Mouse (Mus musculus): ENCODE measurements around the gene Tal1.

DNA sequence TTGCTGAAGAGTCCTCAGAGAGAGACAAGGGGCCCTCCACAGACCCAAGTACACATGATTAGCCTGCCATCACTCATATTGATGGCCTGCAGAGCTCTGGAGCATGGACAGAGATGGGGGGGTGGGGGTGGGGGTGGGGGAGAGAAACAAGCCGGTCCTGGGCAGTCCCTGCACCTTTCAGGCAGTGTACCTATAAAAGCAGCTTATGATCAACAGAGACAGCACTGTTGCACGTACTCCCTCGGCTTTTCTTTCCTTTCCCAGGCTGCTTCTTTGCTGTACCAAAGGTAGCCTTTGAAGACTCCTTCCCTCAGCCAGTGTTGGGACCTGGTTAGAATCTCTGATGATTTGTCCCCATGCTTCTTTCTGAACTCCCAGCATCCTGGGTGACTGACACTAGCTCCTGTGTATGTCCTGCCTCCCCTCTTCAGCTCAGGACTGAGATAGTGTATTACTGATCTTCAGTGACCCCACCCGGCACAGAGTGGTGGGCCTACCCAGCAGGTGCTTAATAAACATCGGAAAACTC, 23.7 kb downstream of the Tal1 start:
- TF ChIP-seq POLR2A (IDR thresholded peaks at IDR 0.05; ENCODE audit: extremely low read depth, insufficient read depth, low read length) (no peak), CTCF (IDR thresholded peaks at IDR 0.05; ENCODE audit: extremely low read depth, insufficient read depth, low read length) (no peak)

Measured in cortical plate, adult 2 months (tissue).